Mouse (Mus musculus): ENCODE data around the gene Ovgp1.
A peak's percentile ranks its signal among the peaks of the same experiment; 100 is the strongest.
"Not testable (repeated sequence)": the region's sequence is repeated elsewhere in the genome, so short reads cannot be mapped to it uniquely, and the experiment has no call there.

Gene Ovgp1

DNA sequence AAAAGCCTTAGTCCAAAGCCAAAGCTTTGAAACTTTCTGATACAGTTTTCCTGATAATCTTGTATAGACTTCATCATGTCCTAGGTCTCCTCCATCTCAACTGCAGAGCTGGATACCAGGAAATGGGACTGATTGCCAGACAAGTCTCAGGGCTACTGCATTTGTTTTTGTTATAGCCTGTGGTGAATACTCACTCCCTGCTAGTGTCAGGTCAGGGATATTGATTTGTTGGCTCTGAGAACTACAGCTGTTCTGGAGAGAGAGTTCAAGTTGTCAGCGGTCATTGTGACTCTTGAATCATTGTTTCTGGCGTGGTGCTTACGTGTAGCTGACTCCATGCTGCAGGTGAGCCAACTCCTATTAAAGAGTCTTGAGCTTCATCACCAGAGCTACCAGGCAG is at the start of gene Ovgp1:
Ovgp1 (plus strand) TSS at position 301 of the 400 bp plus-strand sequence.
- DNase-seq (ENCODE audit: low spot score): no peak

- DNase-seq (ENCODE audit: low spot score): no peak
These were observed 48.9 kb upstream of the Ovgp1 start for GRCm38 (mm10) chr3:105924616-105925015.

- no peak for DNase-seq (ENCODE audit: low spot score)
These were observed 45.8 kb upstream of the Ovgp1 start for GRCm38 (mm10) chr3:105927561-105928194.

GRCm38 (mm10) chr3:105928195-105928569 is 45.3 kb upstream of the Ovgp1 start:
- no peak for DNase-seq (ENCODE audit: low spot score)

GRCm38 (mm10) chr3:105928781-105929180 is 44.7 kb upstream of the Ovgp1 start:
- DNase-seq (ENCODE audit: low spot score): no peak

DNA sequence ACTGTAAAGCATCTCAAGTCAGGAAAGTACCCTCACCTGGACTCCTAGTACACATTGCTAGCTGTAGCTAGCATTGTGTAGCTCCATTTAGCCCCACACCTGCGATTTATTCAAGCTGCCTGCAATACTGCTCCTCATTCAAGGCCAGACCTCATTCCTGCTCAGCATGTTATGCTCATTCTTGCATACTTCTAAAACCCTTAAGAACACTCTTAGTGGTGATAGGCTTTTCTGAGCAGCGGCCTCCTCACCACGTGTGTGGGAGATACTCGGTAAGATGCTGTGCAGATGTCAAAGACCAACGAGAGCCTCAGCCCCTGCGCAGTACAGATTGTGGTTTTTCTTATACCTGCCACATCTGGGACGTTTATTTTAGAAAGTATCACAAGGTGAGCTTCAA is 43.7 kb upstream of the Ovgp1 start:
- DNase-seq (ENCODE audit: low spot score): no peak

GRCm38 (mm10) chr3:105931095-105931494 is 42.4 kb upstream of the Ovgp1 start:
- DNase-seq (ENCODE audit: low spot score): no peak

DNA sequence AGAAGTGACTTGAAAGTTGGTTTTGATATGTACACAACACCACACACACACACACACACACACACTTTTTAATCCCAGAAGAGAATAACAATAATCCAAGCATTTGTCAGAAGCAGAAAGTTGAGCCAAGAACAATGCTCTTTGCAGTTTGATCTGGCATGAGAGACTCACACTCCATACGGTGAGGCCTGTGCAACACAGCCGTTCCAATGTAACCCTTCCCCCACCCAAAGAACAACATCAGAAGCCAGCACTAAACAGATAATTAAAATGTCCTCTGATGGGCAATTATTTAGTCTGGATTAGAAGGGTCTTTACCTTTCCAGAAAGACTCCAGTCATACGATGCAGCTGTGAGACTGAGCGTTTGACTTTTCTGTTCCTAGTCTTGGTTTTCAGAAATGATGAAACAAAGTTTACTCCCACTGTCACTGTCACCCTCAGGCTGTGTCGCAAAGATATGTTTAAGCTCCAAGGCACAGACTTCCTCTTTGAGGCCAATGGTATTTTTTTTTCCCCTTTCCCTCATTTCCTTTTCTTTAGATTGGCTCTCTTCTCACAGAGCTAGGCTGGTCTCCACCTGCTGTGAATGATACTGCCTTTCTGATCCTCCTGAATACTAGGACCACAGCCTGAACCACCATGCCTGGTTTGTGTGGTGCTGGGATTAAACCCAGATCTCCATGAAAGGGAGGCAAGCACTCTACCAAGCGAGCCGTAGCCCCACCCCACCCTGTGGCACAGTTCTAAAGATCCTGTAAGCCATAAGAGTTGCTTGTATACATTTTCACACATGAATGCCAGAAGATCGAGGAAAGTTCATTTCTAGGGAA is 41.1 kb upstream of the Ovgp1 start, which contains the start of gene I830077J02Rik:
I830077J02Rik (minus strand) TSS at position 425 of the 832 bp plus-strand sequence.
- no peak for DNase-seq (ENCODE audit: low spot score)

GRCm38 (mm10) chr3:105933926-105934325 is 39.6 kb upstream of the Ovgp1 start:
- DNase-seq (ENCODE audit: low spot score): no peak

DNA sequence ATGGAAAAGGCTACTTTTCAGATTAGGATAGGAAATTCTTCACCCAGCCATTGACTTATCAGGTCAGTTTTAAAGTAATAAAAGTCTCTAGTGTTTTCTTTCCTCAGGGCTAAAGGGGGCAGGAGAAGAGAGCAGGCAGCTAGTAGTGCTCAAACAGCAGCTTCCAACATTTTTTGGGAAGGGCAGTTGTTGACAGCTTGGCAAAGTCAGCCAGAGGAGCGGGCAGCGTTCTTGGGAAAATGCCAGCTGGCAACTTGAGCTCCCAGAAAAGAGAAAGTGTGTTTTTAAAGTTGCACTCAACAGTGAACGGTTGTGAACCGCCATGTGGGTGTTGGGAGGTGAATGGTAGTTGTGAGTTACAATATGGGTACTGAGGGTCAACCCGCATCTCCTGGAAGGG is 38.5 kb upstream of the Ovgp1 start:
- DNase-seq (ENCODE audit: low spot score): no peak

- DNase-seq (ENCODE audit: low spot score): no peak
These were observed 37.4 kb upstream of the Ovgp1 start for GRCm38 (mm10) chr3:105936111-105936510.

GRCm38 (mm10) chr3:105951348-105951747 is 22.2 kb upstream of the Ovgp1 start:
- no peak for DNase-seq (ENCODE audit: low spot score)

GRCm38 (mm10) chr3:105957235-105957634 is 16.3 kb upstream of the Ovgp1 start:
- no peak for DNase-seq (ENCODE audit: low spot score)

- no peak for DNase-seq (ENCODE audit: low spot score)
These were observed 15.3 kb upstream of the Ovgp1 start for GRCm38 (mm10) chr3:105958204-105958603.

GRCm38 (mm10) chr3:105958974-105959580 is 14.4 kb upstream of the Ovgp1 start, which contains the start of gene Wdr77:
Wdr77 (plus strand) TSS chr3:105959369.
- DNase-seq (ENCODE audit: low spot score): peak; percentile 94

DNA sequence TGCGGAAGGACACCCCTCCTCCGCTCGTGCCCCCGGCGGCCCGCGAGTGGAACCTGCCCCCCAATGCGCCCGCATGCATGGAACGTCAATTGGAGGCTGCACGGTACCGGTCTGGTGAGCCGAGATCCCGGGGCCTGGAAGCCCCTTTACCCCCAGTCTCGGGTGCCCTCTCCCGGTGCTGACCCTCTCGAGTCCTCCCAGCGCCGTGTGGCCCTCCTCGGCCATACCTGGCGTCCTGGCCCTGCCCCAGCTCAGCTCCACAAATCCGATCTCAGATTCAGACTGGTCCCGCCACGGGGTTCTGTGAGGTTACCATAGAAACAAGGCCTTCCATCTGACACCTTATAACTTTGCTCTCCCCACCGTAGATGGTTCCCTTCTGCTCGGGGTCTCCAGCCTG is 13.9 kb upstream of the Ovgp1 start:
- no peak for DNase-seq (ENCODE audit: low spot score)

DNA sequence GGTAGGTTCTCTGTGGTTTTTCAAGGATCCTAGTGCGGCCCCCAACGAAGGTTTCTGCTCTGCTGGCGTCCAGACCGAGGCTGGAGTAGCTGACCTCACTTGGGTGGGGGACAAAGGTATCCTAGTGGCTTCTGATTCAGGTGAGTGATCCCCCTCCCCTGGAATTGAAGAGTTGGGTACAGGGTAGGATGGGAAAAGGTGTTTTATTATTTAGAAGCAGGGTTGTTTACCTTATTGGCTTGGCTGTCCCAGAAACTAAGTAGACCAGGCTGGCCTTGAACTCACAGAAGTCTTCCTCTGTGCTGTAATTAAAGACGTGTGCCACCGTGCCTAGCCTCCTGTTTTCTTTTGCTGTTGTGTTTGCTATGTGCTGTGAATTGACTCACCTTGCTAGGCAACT is 13.5 kb upstream of the Ovgp1 start, which contains the start of gene Atp5f1:
Atp5f1 (minus strand) TSS at position 101 of the 400 bp plus-strand sequence.
- no peak for DNase-seq (ENCODE audit: low spot score)

- no peak for DNase-seq (ENCODE audit: low spot score)
These were observed 12.8 kb upstream of the Ovgp1 start for GRCm38 (mm10) chr3:105960700-105961099.

DNA sequence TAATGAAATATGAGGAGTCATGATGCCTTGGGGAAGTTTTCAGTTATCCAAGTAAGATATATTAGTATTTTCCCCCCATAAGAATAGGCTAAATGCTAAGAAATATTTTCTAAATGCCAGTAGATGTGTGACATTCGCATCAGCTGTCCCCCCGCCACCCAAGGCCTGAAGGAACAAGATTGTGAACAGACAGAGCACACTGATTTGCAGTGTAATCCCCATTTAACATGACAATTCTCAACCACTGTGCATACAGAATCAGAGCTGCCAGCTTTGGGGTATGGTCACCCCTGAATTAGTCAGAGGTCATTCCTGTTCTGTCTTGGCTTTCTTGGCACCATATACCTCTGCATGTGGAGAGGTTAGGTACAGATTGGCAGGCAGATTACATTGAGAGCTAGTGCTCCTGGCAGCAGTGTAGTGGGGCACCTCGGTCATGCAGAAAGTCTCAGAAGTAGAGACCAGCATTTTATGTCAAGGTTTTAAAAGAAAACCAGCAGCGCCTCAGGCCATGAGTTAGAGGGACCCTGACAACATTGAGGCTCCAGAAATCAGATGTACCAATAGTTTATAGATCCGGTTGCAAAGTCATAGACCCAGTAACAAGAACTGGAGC is 1.6 kb upstream of the Ovgp1 start:
- no peak for DNase-seq (ENCODE audit: low spot score)

- DNase-seq (ENCODE audit: low spot score): no peak
These were observed 663 bp downstream of the Ovgp1 start for GRCm38 (mm10) chr3:105974174-105974573.

DNA sequence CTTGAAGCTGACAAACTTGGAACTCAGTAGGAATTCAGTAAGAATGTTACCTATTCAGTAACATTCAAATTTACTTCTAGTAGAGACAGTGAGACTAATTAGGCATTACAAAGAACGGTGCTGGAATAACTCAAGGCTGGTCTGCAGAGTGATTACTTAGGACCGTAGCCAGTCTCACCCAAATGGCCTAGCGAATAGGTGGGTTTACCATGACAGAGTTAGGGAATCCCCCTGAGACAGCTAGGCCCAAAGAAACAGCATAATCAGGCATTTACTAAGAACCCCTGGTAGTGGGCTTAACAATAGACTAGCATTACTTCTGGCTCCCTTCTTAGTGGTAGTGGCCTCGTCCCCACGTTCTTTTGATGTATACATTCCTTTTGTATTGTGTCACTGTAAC is 16.1 kb downstream of the Ovgp1 start:
- not testable (repeated sequence) for DNase-seq (ENCODE audit: low spot score)

DNA sequence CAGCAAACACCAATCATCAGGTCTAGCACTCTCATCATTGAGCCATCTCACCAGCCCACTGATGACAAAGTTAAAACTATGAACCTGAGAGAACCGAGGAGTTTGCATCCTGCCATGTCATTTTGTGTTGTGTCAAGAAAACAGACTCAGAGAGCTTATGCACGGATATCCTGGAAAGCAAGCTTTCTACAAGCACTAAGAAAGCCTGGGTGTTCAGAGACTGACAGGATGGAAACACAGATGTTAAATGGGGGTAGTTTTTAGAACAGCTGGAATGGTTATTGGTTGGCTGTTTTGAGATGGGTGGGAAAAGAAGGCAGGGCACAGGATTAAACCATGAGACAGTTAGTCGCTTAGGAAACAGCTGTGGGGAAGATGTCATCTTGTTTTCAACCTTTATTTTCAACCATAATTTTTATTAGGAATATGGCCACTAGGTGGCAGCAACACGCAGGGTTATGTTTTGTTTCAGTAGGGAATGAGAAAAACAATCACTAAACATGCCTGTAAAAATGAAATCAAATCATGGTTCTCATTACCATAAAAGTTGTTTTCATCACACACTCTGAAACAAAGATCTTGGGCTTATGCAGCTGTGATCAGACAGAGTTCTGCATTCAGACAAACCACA is 18.3 kb downstream of the Ovgp1 start:
- no peak for DNase-seq (ENCODE audit: low spot score)

All from ovary, postnatal 10 days (tissue).